Mouse (Mus musculus): ENCODE results near the gene Wdr19. TPM values are rescaled to one million over a fixed set of nuclear protein-coding genes. Genes with fewer than 3 reads are reported as not detected.

Gene Wdr19
- polyA plus RNA-seq, 1 experiment from 2014 or later: 10.5 TPM

DNA sequence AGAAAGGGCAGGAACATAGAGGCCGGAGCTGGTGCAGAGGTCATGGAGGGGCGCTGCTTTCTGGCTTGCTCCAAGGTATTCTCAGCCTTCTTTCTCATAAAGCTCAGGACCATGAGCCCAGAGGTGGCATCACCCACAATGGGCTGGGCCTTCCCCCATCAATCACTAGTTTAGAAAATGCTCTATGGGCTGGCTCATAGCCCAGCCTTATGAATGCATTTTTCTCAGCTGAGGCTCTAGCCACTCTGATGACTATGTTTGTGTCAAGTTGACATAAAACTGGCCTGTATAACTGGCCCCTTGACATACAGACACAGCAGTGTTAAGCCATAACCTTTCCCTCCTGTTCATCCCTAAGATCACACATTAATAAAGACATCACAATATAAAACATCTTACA lies 5.2 kb downstream of the Wdr19 start:
- no peaks in the 10 kb centered on the region for H3K36me3 ChIP-seq
- H3K9me3 ChIP-seq: no peaks in the 10 kb centered on the region
- H3K4me1 ChIP-seq: peaks cover 9% of the 10 kb centered on the region
- H3K4me2 ChIP-seq: no peak overlapping the region
- no peak overlapping the region for H3K4me3 ChIP-seq
- H3K27me3 ChIP-seq: no peaks in the 10 kb centered on the region
- no peak overlapping the region for H3K27ac ChIP-seq
- 74% methylated on average over 2 of the region's 2 CpGs for WGBS
- ATAC-seq (ENCODE audit: borderline replicate concordance, extremely low read depth, low FRiP score, low TSS enrichment): no peak
- H3K9ac ChIP-seq: no peak overlapping the region

DNA sequence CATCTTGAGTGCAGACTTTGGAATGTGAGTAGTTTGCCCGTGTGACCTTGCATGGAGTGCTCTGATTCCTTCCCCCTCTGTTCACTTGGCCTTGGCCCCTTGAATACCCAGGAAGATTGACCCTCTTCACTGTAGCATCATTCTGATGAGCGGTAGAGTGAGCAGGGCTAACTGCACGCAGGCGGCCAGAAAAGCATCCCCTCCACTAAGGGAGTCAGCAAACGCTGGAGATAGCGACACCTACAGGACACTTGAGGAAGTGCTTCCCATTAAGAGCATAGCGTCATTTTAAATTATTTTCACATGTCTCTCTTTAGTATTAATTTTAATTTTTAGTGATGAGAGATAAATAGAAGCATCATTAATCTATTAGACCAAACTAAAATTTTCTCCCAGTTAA lies 13.8 kb downstream of the Wdr19 start:
- no peaks in the 10 kb centered on the region for H3K36me3 ChIP-seq
- 23% methylated on average over 7 of the region's 7 CpGs for WGBS

DNA sequence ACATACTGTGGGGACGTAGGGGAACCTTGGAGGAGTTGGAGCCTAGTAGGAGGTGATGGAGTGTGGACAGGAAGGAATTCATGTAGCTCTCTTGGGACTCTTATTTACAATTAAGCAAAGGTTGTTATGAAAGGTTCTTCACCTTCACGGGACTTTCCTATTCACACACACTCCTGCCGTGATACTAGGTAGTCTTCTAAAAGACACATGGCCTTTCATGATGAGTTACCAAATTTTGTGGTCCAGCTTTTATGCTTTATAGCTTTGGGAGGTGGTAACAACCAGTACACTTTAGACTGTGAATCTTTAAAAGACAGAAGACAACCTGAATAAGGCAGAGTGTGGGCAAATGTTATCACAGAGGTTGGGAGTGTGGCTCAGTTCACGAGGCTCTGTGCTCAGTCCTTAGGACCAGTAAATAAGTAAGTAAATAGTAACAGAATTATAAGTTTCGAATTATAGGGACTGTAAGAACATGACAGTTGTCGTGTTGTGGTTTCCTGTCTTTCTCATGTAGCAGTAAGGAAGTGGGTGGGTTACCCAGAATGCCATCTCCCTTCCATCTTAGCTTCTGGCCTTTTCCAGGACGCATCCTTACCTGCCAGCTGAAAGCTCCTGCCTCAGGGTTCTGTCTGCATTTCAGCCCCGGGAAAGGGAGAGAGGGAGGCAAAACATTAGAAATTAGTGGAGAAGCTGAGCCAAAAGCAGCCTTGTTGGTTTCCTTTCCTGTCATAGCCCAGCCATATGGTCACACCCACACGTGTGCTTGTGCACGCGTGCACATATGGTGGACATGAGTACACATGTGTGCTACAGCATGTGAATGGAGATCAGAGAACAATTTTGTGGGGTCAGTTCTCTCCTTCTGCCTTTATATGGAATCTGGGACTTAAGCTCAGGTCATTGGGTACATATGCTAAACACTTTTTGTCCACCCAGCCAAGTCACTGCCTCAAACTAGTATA lies 18.1 kb downstream of the Wdr19 start:
- ATAC-seq (ENCODE audit: borderline replicate concordance, extremely low read depth, low FRiP score, low TSS enrichment): no peak
- 85% methylated on average over 11 of the region's 11 CpGs for WGBS
- H3K27me3 ChIP-seq: no peaks in the 10 kb centered on the region
- no peaks in the 10 kb centered on the region for H3K9me3 ChIP-seq
- no peaks in the 10 kb centered on the region for H3K36me3 ChIP-seq
- no peak overlapping the region for H3K9ac ChIP-seq
- H3K27ac ChIP-seq: no peak overlapping the region
- no peaks in the 10 kb centered on the region for H3K4me1 ChIP-seq
- H3K4me3 ChIP-seq: no peak overlapping the region
- no peak overlapping the region for H3K4me2 ChIP-seq

More for the DNA sequence above, 13.8 kb downstream of the Wdr19 start:
- no peak overlapping the region for H3K27ac ChIP-seq
- H3K4me1 ChIP-seq: no peaks in the 10 kb centered on the region
- H3K9me3 ChIP-seq: no peaks in the 10 kb centered on the region
- no peaks in the 10 kb centered on the region for H3K27me3 ChIP-seq
- ATAC-seq (ENCODE audit: borderline replicate concordance, extremely low read depth, low FRiP score, low TSS enrichment): no peak
- no peak overlapping the region for H3K4me2 ChIP-seq
- no peak overlapping the region for H3K4me3 ChIP-seq
- H3K9ac ChIP-seq: no peak overlapping the region

DNA sequence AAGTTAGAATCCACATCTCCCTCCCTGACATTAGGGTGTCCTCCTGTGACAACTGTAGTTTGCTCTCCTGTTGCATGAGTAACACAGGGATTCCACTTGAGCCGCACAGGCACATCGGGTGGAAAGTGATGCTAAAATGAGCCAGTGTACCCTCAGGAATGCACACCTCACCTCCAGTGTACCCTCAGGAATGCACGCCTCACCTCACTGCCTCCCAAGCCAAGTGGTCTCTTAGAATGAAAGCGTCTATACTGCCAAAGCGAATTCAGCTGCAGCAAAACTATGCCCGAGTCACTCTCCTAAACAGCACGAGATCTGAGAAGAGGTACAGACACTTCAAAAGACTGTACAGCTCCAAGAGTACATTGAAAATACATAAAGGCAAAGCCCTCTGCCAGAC lies 21.5 kb downstream of the Wdr19 start:
- no peak overlapping the region for H3K4me3 ChIP-seq
- H3K9ac ChIP-seq: no peak overlapping the region
- H3K27me3 ChIP-seq: no peaks in the 10 kb centered on the region
- H3K36me3 ChIP-seq: no peaks in the 10 kb centered on the region
- peak overlapping the region; percentile 58; the same call in 1 of the 2 replicates for H3K27ac ChIP-seq
- H3K9me3 ChIP-seq: no peaks in the 10 kb centered on the region
- H3K4me1 ChIP-seq: no peaks in the 10 kb centered on the region
- ATAC-seq (ENCODE audit: borderline replicate concordance, extremely low read depth, low FRiP score, low TSS enrichment): peak; percentile 49; the same call in 1 of the 2 replicates
- H3K4me2 ChIP-seq: no peak overlapping the region
- WGBS: 53% methylated on average over 7 of the region's 7 CpGs

DNA sequence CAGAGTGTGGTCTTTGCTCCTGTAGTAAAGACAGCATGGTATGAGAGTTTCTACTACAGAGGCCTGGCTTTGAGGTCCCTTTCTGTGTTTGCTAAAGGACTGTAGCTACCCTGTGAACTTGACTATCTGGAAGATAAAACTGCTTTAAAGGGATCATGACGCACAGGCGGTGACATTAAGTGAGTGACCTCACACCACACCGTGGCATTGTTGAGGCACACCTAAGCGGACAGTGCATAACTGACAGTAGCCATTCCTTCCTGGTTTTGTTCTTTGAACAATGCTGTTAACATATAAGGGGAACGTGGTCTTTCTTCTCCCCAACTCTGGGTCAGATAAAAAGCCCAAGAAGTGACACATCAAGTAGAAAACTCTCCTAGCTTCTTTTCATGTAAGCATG lies 24.6 kb downstream of the Wdr19 start:
- Histone ChIP-seq H3K9ac (no peak overlapping the region), H3K4me3 (no peak overlapping the region), H3K27ac (no peak overlapping the region), H3K4me2 (no peak overlapping the region), H3K4me1 (no peaks in the 10 kb centered on the region), H3K27me3 (no peaks in the 10 kb centered on the region), H3K36me3 (peaks cover 10% of the 10 kb centered on the region; the same call in 1 of the 2 replicates), H3K9me3 (no peaks in the 10 kb centered on the region)
- 82% methylated on average over 5 of the region's 5 CpGs for WGBS
- no peak for ATAC-seq (ENCODE audit: borderline replicate concordance, extremely low read depth, low FRiP score, low TSS enrichment)

DNA sequence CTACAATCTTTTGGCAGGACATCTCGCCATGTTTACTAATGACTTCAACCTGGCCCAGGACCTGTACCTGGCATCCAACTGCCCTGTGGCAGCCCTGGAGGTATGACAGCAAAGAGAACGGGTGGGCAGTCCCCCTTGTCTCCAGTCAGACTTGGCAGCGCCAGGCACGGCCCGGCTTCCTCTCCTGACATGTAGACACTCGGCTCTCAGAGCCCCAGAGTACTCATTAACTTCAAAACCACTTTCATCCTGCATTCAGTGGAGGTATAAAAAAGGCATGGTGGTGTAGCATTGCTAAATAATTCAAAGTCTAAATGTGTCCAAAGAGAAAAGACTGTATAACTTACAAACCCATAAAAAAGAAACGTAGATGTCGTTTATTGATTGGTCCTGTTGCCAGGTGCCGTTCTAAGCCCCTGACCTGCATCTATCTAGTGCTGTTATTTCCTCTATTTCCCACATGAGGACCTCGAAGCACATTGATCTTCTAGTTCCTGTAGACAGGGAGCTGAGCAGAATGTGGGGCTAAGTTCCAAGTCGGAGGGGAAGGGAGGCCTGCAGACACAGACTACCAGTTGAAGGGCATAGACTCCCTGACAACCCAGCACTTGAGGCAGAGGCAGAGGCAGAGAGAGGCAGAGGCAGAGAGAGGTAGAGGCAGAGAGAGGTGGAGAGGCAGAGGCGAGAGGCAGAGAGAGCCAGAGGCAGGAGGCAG lies 31.9 kb downstream of the Wdr19 start:
- no peak for ATAC-seq (ENCODE audit: borderline replicate concordance, extremely low read depth, low FRiP score, low TSS enrichment)
- Histone ChIP-seq H3K27me3 (no peaks in the 10 kb centered on the region), H3K4me2 (no peak overlapping the region), H3K36me3 (peaks cover 12% of the 10 kb centered on the region; the same call in 1 of the 2 replicates), H3K27ac (no peak overlapping the region), H3K4me1 (no peaks in the 10 kb centered on the region), H3K4me3 (no peak overlapping the region), H3K9me3 (no peaks in the 10 kb centered on the region), H3K9ac (no peak overlapping the region)
- 74% methylated on average over 12 of the region's 12 CpGs for WGBS

DNA sequence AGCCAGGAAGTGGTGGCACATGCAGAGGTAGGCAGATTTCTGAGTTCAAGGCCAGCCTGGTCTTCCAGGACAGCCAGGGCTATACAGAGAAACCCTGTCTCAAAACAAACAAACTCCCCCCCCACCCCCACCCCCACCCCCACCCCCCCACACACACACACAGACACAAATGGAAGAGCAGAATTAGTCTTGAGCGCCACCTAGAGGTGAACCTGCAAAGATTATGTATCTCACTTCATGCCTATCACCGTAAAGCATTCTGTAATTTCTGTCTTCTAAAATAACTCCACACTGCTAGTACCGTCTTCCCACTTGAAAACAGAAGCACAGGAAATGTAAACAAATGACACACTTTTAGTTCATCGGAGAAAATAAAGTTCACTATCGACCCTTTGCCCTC lies 43.2 kb downstream of the Wdr19 start:
- WGBS: 32% methylated on average over 5 of the region's 5 CpGs

DNA sequence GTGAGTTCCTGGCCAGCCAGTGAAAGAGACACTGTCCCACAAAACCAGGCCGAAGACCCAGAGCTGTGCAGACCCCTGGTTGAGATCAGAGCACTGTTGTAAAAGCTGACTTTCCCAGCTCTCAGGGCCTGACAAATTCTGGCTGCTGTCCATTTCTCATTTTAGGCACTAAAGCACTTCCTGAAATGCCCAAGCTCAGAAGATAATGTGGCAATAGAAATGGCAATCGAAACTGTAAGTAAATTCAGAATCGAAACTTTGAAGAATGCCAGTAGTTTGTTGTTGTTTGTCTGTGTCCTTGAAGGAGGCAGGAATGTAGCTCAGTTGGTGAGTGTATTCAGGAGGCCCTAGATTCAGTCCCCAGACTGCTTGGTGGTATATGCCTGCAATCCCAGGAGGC lies 47.8 kb downstream of the Wdr19 start:
- Histone ChIP-seq H3K4me1 (0 out of 2 replicates have a peak, but pooled peaks cover 2% of the 10 kb centered on the region), H3K27ac (no peak overlapping the region), H3K4me3 (no peak overlapping the region), H3K36me3 (no peaks in the 10 kb centered on the region), H3K9ac (no peak overlapping the region), H3K9me3 (no peaks in the 10 kb centered on the region), H3K4me2 (no peak overlapping the region), H3K27me3 (no peaks in the 10 kb centered on the region)
- WGBS: 76% methylated on average over 3 of the region's 3 CpGs
- no peak for ATAC-seq (ENCODE audit: borderline replicate concordance, extremely low read depth, low FRiP score, low TSS enrichment)

More for the DNA sequence above, 43.2 kb downstream of the Wdr19 start:
- H3K4me1 ChIP-seq: 0 out of 2 replicates have a peak, but pooled peaks cover under 1% of the 10 kb centered on the region
- H3K36me3 ChIP-seq: no peaks in the 10 kb centered on the region
- no peaks in the 10 kb centered on the region for H3K27me3 ChIP-seq
- H3K4me3 ChIP-seq: no peak overlapping the region
- no peaks in the 10 kb centered on the region for H3K9me3 ChIP-seq
- H3K27ac ChIP-seq: no peak overlapping the region
- no peak overlapping the region for H3K9ac ChIP-seq
- no peak overlapping the region for H3K4me2 ChIP-seq
- ATAC-seq (ENCODE audit: borderline replicate concordance, extremely low read depth, low FRiP score, low TSS enrichment): no peak

DNA sequence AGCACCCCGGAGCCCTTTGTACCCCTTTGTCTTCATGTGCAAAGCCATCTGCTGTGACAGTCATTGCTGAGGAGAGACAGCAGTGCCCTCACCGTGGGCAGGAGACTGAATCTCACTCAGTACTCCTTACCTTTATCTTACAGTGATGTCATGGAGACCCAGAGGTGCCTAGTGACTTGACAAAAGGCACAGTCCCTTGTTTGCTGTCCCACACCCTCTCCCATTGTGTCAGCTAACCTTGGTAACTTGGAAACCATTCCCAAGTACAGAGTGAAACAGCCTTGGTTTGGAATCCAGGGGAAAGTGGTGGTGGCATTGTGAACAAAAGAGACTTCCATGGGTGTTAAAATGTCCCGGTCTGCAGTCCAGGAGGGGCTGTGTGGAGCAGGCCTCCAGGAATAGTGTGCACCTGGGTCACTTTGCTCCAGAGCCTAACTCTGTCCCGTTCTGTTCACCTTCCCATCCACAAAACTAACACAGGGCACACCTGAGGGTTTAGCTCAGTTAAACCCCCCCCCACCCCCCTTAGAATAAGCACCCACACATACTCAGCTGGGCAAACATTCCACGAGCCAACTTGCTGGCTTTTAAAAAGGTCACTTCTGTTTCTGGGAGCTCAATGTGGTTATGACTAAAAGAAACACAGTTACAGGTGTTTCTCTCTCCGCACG lies 50.8 kb downstream of the Wdr19 start:
- H3K27me3 ChIP-seq: no peaks in the 10 kb centered on the region
- H3K4me2 ChIP-seq: 0 out of 2 replicates have a peak overlapping the region, but pooled peaks have one; percentile 14
- no peak overlapping the region for H3K9ac ChIP-seq
- H3K9me3 ChIP-seq: no peaks in the 10 kb centered on the region
- WGBS: 59% methylated on average over 7 of the region's 7 CpGs
- peak; percentile 54; the same call in 1 of the 2 replicates for ATAC-seq (ENCODE audit: borderline replicate concordance, extremely low read depth, low FRiP score, low TSS enrichment)
- peak overlapping the region; percentile 66 for H3K27ac ChIP-seq
- no peak overlapping the region for H3K4me3 ChIP-seq
- 0 out of 2 replicates have a peak, but pooled peaks cover 2% of the 10 kb centered on the region for H3K4me1 ChIP-seq
- no peaks in the 10 kb centered on the region for H3K36me3 ChIP-seq

DNA sequence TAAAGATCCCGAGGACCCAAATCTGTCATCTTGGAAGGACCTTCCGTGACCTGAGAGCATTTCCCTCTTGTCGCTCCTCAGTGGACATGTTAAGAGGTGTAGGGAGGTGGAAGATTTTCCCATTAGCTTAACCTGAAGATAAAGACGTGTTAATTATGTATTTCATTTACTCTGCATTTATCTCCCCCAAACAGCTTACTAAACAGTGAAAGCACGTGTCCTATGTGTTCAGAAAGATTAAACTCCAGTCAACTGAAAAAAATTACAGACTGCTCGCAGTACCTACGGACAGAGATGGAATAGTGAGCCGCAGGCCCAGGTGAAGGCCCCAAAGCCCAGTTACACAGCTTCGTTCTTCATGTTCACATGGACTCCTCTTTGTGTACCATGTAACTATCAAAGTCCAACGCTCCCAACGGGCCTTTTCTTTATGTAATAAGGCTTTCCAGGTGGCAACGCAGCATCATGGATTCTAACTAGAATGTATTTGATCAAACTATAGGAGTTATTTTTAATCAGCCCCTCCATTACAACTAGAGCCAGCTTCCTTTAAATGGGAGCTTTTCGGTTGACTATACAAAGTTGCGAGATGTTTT lies 58.5 kb downstream of the Wdr19 start:
- 88% methylated on average over 14 of the region's 14 CpGs for WGBS
- H3K9me3 ChIP-seq: no peaks in the 10 kb centered on the region
- H3K4me3 ChIP-seq: no peak overlapping the region
- ATAC-seq (ENCODE audit: borderline replicate concordance, extremely low read depth, low FRiP score, low TSS enrichment): no peak
- H3K4me1 ChIP-seq: no peaks in the 10 kb centered on the region
- peaks cover 55% of the 10 kb centered on the region for H3K36me3 ChIP-seq
- no peaks in the 10 kb centered on the region for H3K27me3 ChIP-seq
- no peak overlapping the region for H3K27ac ChIP-seq
- H3K9ac ChIP-seq: no peak overlapping the region
- no peak overlapping the region for H3K4me2 ChIP-seq

DNA sequence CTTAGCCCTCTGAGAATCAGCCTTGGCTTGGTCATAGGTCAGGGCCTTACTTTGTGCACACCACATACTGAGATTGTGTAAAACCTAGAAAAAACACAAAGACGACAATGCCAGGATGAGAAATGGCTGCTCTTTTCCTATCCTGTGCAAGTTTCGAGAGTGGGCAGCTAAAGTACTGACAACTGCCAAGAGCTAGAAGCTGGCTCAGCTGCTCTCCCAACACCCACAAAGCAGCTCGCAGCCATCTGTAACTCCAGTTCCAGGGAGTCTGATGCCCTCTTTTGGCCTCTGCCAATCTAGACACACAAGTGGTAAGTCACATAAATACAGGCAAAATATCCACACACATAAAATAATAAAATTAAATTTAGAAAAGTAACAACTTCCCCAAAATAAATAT lies 74.5 kb downstream of the Wdr19 start:
- no peak overlapping the region for H3K4me2 ChIP-seq

More for the DNA sequence above, 74.5 kb downstream of the Wdr19 start:
- no peaks in the 10 kb centered on the region for H3K27me3 ChIP-seq
- no peak for ATAC-seq (ENCODE audit: borderline replicate concordance, extremely low read depth, low FRiP score, low TSS enrichment)
- H3K27ac ChIP-seq: no peak overlapping the region
- no peaks in the 10 kb centered on the region for H3K4me1 ChIP-seq
- H3K9me3 ChIP-seq: no peaks in the 10 kb centered on the region
- no peak overlapping the region for H3K9ac ChIP-seq
- WGBS: 75% methylated on average over 3 of the region's 3 CpGs
- H3K4me3 ChIP-seq: no peak overlapping the region
- H3K36me3 ChIP-seq: peaks cover 68% of the 10 kb centered on the region

Data from lung, embryonic 15.5 days (tissue).